Mouse (Mus musculus): ENCODE measurements around the gene Xxylt1. TPM values are rescaled to one million over a fixed set of nuclear protein-coding genes. Genes with fewer than 3 reads are reported as not detected.

Xxylt1 gene
- polyA plus RNA-seq (2012), result 8.8 and 10.3 TPM in 2 replicates

DNA sequence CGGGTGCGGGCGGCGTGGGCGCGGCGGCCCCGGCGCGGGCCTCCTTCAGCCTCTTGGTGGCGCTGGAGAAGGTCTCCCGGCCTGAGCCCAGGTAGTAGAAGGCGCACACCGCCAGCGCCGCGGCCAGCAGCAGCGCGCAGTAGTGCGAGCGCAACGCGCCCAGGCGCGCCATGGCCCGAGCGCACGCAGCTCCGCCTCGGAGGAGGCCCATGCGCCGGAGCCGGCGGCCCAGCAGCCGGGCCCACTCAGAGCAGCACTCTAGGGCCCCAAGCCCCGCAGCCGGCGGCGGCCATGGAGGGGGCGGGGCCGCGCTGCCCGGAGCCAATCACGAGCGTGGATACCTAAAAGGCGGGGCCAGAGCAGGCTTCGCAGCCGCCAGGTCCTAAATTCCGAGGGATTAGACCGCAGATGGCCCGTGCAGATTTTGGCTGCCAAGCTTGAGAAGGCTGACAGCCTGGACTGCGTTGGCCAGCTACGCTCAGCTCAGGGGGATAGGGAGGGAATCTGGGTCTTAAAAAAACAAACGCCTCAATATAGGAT lies at the start of gene Xxylt1:
Gene Xxylt1 (minus strand): TSS at position 308 of the 540 bp plus-strand sequence.
- TF ChIP-seq GATA1 (IDR thresholded peaks at IDR 0.05; ENCODE audit: low read length), result no peak

GRCm38 (mm10) chr16:31128116-31128515 lies 46.9 kb upstream of the Xxylt1 start:
- no peak for TF ChIP-seq GATA1 (IDR thresholded peaks at IDR 0.05; ENCODE audit: low read length)

DNA sequence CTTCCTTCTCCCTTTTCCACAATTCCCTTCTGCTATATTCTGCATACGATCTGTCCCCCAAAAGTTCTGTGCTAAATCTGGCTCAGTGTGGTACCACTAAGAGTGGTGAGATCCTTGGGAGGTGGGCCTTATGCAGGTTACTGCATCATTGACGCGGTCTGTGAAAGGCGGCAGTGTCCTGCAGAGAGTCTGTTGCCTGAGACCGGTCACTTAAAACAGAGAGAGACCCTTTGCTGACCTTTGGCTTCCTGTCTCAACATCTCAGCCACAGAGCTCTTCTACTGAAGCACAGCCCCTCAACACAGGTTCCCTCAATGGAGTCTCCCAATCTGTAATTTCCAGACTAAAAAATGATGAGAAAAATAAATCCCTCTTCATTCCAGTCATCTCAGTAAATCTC lies 43.8 kb upstream of the Xxylt1 start:
- no peak for TF ChIP-seq GATA1 (IDR thresholded peaks at IDR 0.05; ENCODE audit: low read length)

DNA sequence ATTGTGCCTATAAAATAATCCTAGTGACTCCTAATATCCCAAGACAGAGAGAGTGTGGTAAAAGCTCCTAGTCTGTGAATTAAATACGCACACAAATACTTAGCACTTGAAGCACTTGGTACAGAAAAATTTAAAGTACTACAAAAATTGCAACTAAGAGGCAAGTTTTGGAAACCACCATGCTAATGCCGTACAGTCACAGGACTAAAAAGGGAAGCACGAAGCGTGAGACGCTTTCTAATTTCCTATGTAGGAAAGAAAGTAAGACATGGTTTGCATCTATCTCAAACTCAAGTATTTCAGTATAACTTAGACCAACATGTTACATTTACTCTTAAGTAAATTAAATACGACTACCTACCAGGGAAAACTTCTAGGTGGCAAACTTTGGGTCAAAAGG lies 40.4 kb upstream of the Xxylt1 start:
- TF ChIP-seq GATA1 (IDR thresholded peaks at IDR 0.05; ENCODE audit: low read length), result no peak

- TF ChIP-seq GATA1 (IDR thresholded peaks at IDR 0.05; ENCODE audit: low read length), result no peak
These were observed 32.4 kb upstream of the Xxylt1 start for GRCm38 (mm10) chr16:31113596-31113995.

GRCm38 (mm10) chr16:31101352-31101751 lies 20.1 kb upstream of the Xxylt1 start:
- no peak for TF ChIP-seq GATA1 (IDR thresholded peaks at IDR 0.05; ENCODE audit: low read length)

- no peak for TF ChIP-seq GATA1 (IDR thresholded peaks at IDR 0.05; ENCODE audit: low read length)
These were observed 18.7 kb upstream of the Xxylt1 start for GRCm38 (mm10) chr16:31099906-31100305.

GRCm38 (mm10) chr16:31094036-31094435 lies 12.8 kb upstream of the Xxylt1 start:
- no peak for TF ChIP-seq GATA1 (IDR thresholded peaks at IDR 0.05; ENCODE audit: low read length)

- TF ChIP-seq GATA1 (IDR thresholded peaks at IDR 0.05; ENCODE audit: low read length), result no peak
These were observed 12.0 kb upstream of the Xxylt1 start for GRCm38 (mm10) chr16:31093186-31093585.

GRCm38 (mm10) chr16:31081891-31082290 lies 659 bp upstream of the Xxylt1 start:
- no peak for TF ChIP-seq GATA1 (IDR thresholded peaks at IDR 0.05; ENCODE audit: low read length)

DNA sequence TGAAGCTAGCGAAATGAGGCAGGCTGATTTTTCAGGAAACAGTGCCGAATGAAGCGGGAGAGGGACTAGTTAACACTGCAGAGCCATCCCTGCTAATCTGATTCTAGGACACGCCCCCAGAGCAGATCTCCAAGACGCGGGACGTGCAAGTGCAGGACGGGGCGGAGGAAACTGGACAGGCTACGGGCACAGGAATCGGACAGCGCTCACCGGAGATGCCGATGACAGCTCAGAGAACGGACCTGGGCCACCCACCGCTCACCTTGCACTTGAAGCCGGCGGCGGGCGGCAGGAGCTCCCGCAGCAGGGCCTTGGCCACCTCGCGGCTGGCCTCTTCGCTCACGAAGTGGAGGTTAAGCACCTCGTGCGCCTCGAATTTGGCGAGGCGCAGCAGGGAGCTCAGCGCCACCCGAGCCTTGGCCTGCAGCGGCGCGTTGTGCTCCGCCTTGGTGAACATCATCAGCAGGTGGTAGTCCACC lies 620 bp downstream of the Xxylt1 start:
- no peak for TF ChIP-seq GATA1 (IDR thresholded peaks at IDR 0.05; ENCODE audit: low read length)

GRCm38 (mm10) chr16:31077396-31077795 lies 3.8 kb downstream of the Xxylt1 start:
- no peak for TF ChIP-seq GATA1 (IDR thresholded peaks at IDR 0.05; ENCODE audit: low read length)

DNA sequence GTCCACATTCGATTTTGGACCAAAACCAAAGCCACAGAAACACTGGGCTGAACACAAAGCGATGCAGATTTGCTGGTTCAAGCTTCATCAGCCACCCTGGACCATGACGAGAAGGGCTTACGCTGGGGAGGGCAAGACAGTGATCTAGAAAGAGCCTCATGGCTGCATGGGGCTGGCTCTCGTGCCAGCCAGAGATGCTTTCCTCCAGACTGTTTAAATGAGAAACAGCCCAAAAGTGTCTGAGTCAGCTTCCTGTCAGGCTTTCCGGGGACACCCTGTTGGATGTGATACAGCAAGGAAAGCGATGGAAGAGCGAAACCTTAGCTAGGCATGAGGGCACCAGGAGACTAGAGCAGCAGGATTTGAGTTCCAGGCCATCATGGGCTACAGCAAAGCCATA lies 4.8 kb downstream of the Xxylt1 start:
- TF ChIP-seq GATA1 (IDR thresholded peaks at IDR 0.05; ENCODE audit: low read length), result no peak

DNA sequence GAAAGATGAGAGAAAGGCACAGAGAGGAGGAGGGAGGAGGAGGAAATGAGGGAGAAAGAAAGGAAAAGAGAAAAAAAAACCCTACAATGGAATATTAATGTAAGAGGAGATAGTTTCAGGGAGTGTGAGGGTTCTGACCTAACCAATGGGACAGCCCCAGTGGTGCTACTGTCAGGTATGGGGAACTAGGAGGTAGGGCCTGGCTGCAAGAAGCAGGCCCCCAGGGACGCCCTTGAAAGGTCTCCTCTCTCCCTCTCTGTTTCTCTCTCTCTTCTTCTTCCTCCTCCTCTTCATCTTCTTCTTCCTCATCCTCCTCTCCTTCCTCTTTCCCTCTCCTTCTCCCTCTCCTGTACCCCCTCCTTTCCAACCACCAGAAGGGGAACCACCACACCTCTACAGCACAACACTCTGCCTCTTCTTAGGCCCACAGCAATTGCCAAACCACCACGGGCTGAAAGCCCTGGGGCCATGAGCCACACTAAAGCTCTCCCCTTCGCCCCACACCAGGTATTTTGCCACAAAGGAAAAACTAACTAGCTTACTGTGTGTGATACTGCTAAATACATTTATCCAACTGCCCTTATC lies 6.8 kb downstream of the Xxylt1 start:
- TF ChIP-seq GATA1 (IDR thresholded peaks at IDR 0.05; ENCODE audit: low read length), result no peak

- TF ChIP-seq GATA1 (IDR thresholded peaks at IDR 0.05; ENCODE audit: low read length), result no peak
These were observed 9.5 kb downstream of the Xxylt1 start for GRCm38 (mm10) chr16:31071731-31072130.

GRCm38 (mm10) chr16:31070358-31071133 lies 10.7 kb downstream of the Xxylt1 start:
- no peak for TF ChIP-seq GATA1 (IDR thresholded peaks at IDR 0.05; ENCODE audit: low read length)
